Comparison of ENCODE assay signal across 22 mouse cellular contexts in genomic region chrX:139051976-139052375, GRCm38 (mm10). TPM values are rescaled to one million over a fixed set of nuclear protein-coding genes. Genes with fewer than 3 reads are reported as not detected.
DNase-seq lines count a peak whose midpoint lies in the region; ATAC-seq and TF ChIP-seq lines count a peak whose summit lies in the region.
"Had no signal": no experiment of that assay in that cellular context is flagged by ENCODE, and none has a peak within 500 bp of the region (broad histone marks: within the 10 kb centered on the region; RNA-seq: fewer than 3 reads in every experiment).

No protein-coding gene starts in this region.

- no peak overlapping the region for H3K4me2 ChIP-seq in kidney, embryonic 16.5 days (replicated peaks; ENCODE audit: low read depth, low read length)
- H3K4me2 ChIP-seq in lung, postnatal 0 days (replicated peaks; ENCODE audit: low read depth, low read length), result no peak overlapping the region
- no peak overlapping the region for H3K4me2 ChIP-seq in stomach, embryonic 16.5 days (ENCODE audit: low read depth, low read length)
- H3K4me2 ChIP-seq: heart, embryonic 12.5 days; liver, embryonic 11.5 days had no signal

- H3K27me3 ChIP-seq in kidney, embryonic 16.5 days (ENCODE audit: insufficient read depth, low read length), result peaks cover 6% of the 10 kb centered on the region; the same call in 1 of the 2 replicates
- no peaks in the 10 kb centered on the region for H3K27me3 ChIP-seq in lung, postnatal 0 days (replicated peaks; ENCODE audit: insufficient read depth, low read length)
- H3K27me3 ChIP-seq in stomach, embryonic 16.5 days (ENCODE audit: control insufficient read depth, insufficient read depth, low read length), result no peaks in the 10 kb centered on the region
- H3K27me3 ChIP-seq: heart, embryonic 12.5 days; megakaryocyte, embryonic 14.5 days had no signal

- peak; percentile 46; the same call in 1 of the 2 replicates for ATAC-seq in kidney, embryonic 16.5 days (ENCODE audit: low FRiP score, low TSS enrichment)
- ATAC-seq in lung, postnatal 0 days, result peak; percentile 88
- peak; percentile 73; the same call in 1 of the 2 replicates for ATAC-seq in stomach, embryonic 16.5 days (ENCODE audit: insufficient read depth, low FRiP score)
- ATAC-seq: hindbrain, embryonic 16.5 days had no signal

- TF ChIP-seq CTCF in lung, postnatal 0 days (IDR thresholded peaks at IDR 0.05), result no peak
- no peak for TF ChIP-seq CTCF in layer of hippocampus, adult 2 months (conservative IDR thresholded peaks at IDR 0.05)

- no peaks in the 10 kb centered on the region for H3K36me3 ChIP-seq in kidney, embryonic 16.5 days (ENCODE audit: insufficient read depth, low read length)
- no peaks in the 10 kb centered on the region for H3K36me3 ChIP-seq in lung, postnatal 0 days (ENCODE audit: insufficient read depth, low read length)
- H3K36me3 ChIP-seq in stomach, embryonic 16.5 days (ENCODE audit: control insufficient read depth, insufficient read depth, low read length), result no peaks in the 10 kb centered on the region
- H3K36me3 ChIP-seq: heart, embryonic 12.5 days had no signal

- no peak overlapping the region for H3K4me3 ChIP-seq in kidney, embryonic 16.5 days (ENCODE audit: low read length)
- no peak overlapping the region for H3K4me3 ChIP-seq in lung, postnatal 0 days (ENCODE audit: low read depth, low read length)
- no peak overlapping the region for H3K4me3 ChIP-seq in stomach, embryonic 16.5 days (replicated peaks; ENCODE audit: low read length)
- H3K4me3 ChIP-seq in layer of hippocampus, adult 2 months, result no peak overlapping the region
- H3K4me3 ChIP-seq: heart, embryonic 12.5 days; megakaryocyte, embryonic 14.5 days had no signal

- WGBS in kidney, embryonic 16.5 days, result 61% methylated on average over 1 of the region's 1 CpGs
- 21% methylated on average over 1 of the region's 1 CpGs for WGBS in lung, postnatal 0 days
- 31% methylated on average over 1 of the region's 1 CpGs for WGBS in stomach, embryonic 16.5 days

- H3K27ac ChIP-seq in kidney, embryonic 16.5 days (ENCODE audit: low read length), result no peak overlapping the region
- no peak overlapping the region for H3K27ac ChIP-seq in lung, postnatal 0 days (ENCODE audit: low read length)
- no peak overlapping the region for H3K27ac ChIP-seq in stomach, embryonic 16.5 days (ENCODE audit: low read length)
- no peak overlapping the region for H3K27ac ChIP-seq in layer of hippocampus, adult 2 months

- no peak overlapping the region for H3K9ac ChIP-seq in kidney, embryonic 16.5 days (replicated peaks; ENCODE audit: low read length)
- no peak overlapping the region for H3K9ac ChIP-seq in lung, postnatal 0 days (replicated peaks; ENCODE audit: low read depth)
- no peak overlapping the region for H3K9ac ChIP-seq in stomach, embryonic 16.5 days (ENCODE audit: low read length)
- H3K9ac ChIP-seq: heart, embryonic 12.5 days had no signal

- no peak for TF ChIP-seq EP300 in lung, postnatal 0 days (IDR thresholded peaks at IDR 0.05)

- no peak for DNase-seq in kidney, postnatal 10 days
- DNase-seq in lung, postnatal 0 days (ENCODE audit: low spot score), result peak; percentile 56
- no peak for DNase-seq in lung, postnatal 25 days (ENCODE audit: low spot score)
- DNase-seq in NIH3T3 (ENCODE audit: low read depth), result peak; percentile 88
- DNase-seq in layer of hippocampus, adult 2 months (ENCODE audit: low spot score in 2 of 2), result no peak
- DNase-seq: adrenal gland, postnatal 25 days; gastrocnemius, postnatal 36 days; heart, postnatal 36 days; kidney, adult 18-20 months; retina, postnatal 1 day; thymus, postnatal 36 days had no signal

- H3K4me1 ChIP-seq in kidney, embryonic 16.5 days (ENCODE audit: insufficient read depth, low read length), result no peaks in the 10 kb centered on the region
- H3K4me1 ChIP-seq in lung, postnatal 0 days (ENCODE audit: insufficient read depth, low read depth, low read length), result no peaks in the 10 kb centered on the region
- no peaks in the 10 kb centered on the region for H3K4me1 ChIP-seq in stomach, embryonic 16.5 days (ENCODE audit: control insufficient read depth, insufficient read depth, low read length)
- H3K4me1 ChIP-seq: heart, embryonic 12.5 days; megakaryocyte, embryonic 14.5 days had no signal

- no peaks in the 10 kb centered on the region for H3K9me3 ChIP-seq in kidney, embryonic 16.5 days (ENCODE audit: low read length)
- no peaks in the 10 kb centered on the region for H3K9me3 ChIP-seq in lung, postnatal 0 days (ENCODE audit: low read length)
- H3K9me3 ChIP-seq in stomach, embryonic 16.5 days (replicated peaks; ENCODE audit: control insufficient read depth, low read length), result no peaks in the 10 kb centered on the region
- H3K9me3 ChIP-seq: heart, embryonic 12.5 days; megakaryocyte, embryonic 14.5 days had no signal

RNA-seq across cellular contexts. Expression of gene Serpina7, which starts 33.1 kb away (rescaled TPM):
- polyA plus RNA-seq in kidney, embryonic 16.5 days (2015; fragmentation: Nextera tagmentation; extraction: Ambion mirVana), result not detected in 2 replicates
- polyA plus RNA-seq in lung, postnatal 0 days (2015; fragmentation: Nextera tagmentation; extraction: Ambion mirVana), result 0.88 and 1.5 TPM in 2 replicates
- 0.20 and 0.54 TPM in 2 replicates for polyA plus RNA-seq in stomach, embryonic 16.5 days (2015; fragmentation: Nextera tagmentation; extraction: Ambion mirVana)
- not detected for total RNA-seq in layer of hippocampus, adult 2 months (2021)
- total RNA-seq: adrenal gland, postnatal 25 days; gastrocnemius, postnatal 36 days; heart, postnatal 36 days; layer of hippocampus, adult 8-10 months; monocyte, adult 5-6 weeks had no signal
- polyA plus RNA-seq: embryonic facial prominence, embryonic 11.5 days; hindbrain, embryonic 16.5 days; neural tube, embryonic 14.5 days; small intestine, adult 2 months had no signal

RNA-seq across cellular contexts. Expression of gene 4930513O06Rik, which starts 34.1 kb away (rescaled TPM):
- polyA plus RNA-seq in kidney, embryonic 16.5 days (2015; fragmentation: Nextera tagmentation; extraction: Ambion mirVana), result not detected in 2 replicates
- polyA plus RNA-seq in lung, postnatal 0 days (2015; fragmentation: Nextera tagmentation; extraction: Ambion mirVana), result not detected in 2 replicates
- 0.23 TPM in 1 of 2 replicates, not detected in the other for polyA plus RNA-seq in stomach, embryonic 16.5 days (2015; fragmentation: Nextera tagmentation; extraction: Ambion mirVana)
- not detected for total RNA-seq in layer of hippocampus, adult 2 months (2021)
- total RNA-seq: adrenal gland, postnatal 25 days; gastrocnemius, postnatal 36 days; heart, postnatal 36 days; layer of hippocampus, adult 8-10 months had no signal
- polyA plus RNA-seq: embryonic facial prominence, embryonic 11.5 days; heart, embryonic 12.5 days; hindbrain, embryonic 16.5 days; liver, embryonic 11.5 days; neural tube, embryonic 14.5 days; small intestine, adult 2 months had no signal

Comparison
In these comparisons a context has a peak if more than half of its experiments do, and no peak if none do; other contexts are left out.
1. DNase-seq: peak in lung, postnatal 0 days (single experiment) and NIH3T3 (single experiment); none in kidney, postnatal 10 days (single experiment), lung, postnatal 25 days (single experiment) and layer of hippocampus, adult 2 months (0 of 2).
2. Peak in every context shown above with its lines, with median percentiles within 50 percentile points of each other: ATAC-seq.